Mouse (Mus musculus): ENCODE results near the gene Agk. TPM values are rescaled to one million over a fixed set of nuclear protein-coding genes. Genes with fewer than 3 reads are reported as not detected.
A peak's percentile ranks its signal among the peaks of the same experiment; 100 is the strongest.

Agk gene
- total RNA-seq (2014; rRNA removed; ENCODE audit: low replicate concordance) (13.4 and 22.4 TPM in 2 replicates), polyA plus RNA-seq (2015; fragmentation: Nextera tagmentation; extraction: Ambion mirVana) (30.0 and 30.8 TPM in 2 replicates)

DNA sequence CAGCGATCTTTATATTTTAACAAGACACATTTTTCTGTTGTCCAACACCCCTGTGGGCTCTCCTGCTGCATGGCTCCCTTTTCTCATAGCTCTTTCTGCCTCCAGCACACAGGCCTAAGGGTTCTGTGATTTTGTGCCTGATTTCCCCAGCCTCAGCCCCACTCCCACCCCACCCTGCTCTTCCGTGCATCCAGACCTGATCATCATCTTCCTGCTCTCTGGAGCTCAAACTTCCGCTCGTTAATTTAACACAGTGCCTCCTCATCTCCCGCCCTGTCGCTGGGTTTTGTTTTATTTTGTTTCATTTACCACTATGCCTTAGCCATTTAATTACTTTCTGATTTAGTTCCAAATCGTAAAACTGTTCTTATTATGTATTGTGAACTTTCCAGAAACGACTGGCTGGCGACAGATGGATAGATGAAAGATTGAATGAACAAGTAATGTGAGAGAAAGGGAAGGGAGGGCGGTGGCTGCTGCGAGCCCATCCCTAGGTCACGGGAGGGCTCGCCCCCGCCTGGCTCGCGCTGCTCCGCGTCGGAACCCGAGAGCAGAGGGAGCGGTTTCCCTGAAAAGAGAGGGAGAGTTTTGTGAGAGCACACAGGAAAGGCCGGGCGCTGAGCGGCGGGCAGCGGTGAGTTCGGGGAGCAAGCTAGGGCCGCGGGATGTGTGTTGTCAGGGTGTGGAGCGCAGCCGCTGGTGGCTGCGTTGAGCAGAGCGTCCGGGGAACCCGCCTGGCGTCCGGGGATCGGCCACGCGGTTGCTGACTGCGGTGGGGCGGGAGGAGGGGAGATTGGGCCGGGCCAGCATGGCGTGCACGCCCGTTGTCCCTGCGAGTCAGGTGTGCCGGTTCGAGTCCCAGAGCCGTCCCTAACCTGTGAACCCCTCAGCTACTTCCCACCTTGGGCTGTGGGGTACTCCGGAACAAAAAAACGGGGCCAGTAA, at the start of gene Agk:
Gene Agk, plus strand, starts transcription at position 276 of the 945 bp plus-strand sequence.
- Histone ChIP-seq H3K9ac (replicated peaks; ENCODE audit: low read depth, low read length) (peak within 1 kb of the TSS; percentile 69), H3K4me2 (ENCODE audit: low read depth, low read length) (peak within 1 kb of the TSS; percentile 62), H3K27ac (ENCODE audit: low read depth) (peak within 1 kb of the TSS; percentile 83), H3K27me3 (ENCODE audit: control insufficient read depth, insufficient read depth, low read length) (no peaks in the 10 kb centered on the region), H3K4me1 (ENCODE audit: control insufficient read depth, insufficient read depth) (no peaks in the 10 kb centered on the region), H3K36me3 (replicated peaks; ENCODE audit: control insufficient read depth, insufficient read depth, low read length) (peaks cover 9% of the 10 kb centered on the region), H3K4me3 (ENCODE audit: low read depth, low read length) (peak within 1 kb of the TSS; percentile 81), H3K9me3 (replicated peaks; ENCODE audit: control insufficient read depth, low read length) (no peaks in the 10 kb centered on the region)
- ATAC-seq (ENCODE audit: insufficient read depth, low read depth) (peak; percentile 92), DNase-seq (ENCODE audit: low spot score) (peak; percentile 78)
- TF ChIP-seq CTCF (IDR thresholded peaks at IDR 0.05; ENCODE audit: low read depth) = no peak
- no peak for TF ChIP-seq EP300 (IDR thresholded peaks at IDR 0.05; ENCODE audit: low read depth)
- 3% methylated on average over 52 of the region's 52 CpGs for WGBS

DNA sequence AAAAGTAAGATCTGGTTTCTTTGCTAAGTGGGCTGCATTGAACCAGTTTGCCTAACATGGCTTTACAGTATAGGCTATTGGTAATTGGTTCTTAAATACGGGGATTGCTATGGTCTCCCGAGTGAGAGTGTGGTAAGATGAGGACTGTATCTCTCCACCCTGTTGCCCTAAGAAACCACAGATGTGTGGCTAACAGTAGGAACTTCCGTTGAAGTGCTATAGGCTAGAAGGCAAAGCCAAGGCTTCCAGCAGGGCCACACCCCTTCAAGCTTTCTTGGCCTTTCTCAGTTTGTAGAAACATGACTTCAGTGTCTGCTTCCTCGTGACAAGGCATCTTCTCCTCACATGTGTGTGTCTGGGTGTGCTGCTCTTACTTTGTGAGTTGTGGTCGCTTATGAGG, 24.3 kb upstream of the Agk start:
- Histone ChIP-seq H3K9ac (replicated peaks; ENCODE audit: low read depth, low read length) (no peak overlapping the region), H3K4me2 (ENCODE audit: low read depth, low read length) (no peak overlapping the region), H3K27ac (ENCODE audit: low read depth) (no peak overlapping the region), H3K27me3 (ENCODE audit: control insufficient read depth, insufficient read depth, low read length) (no peaks in the 10 kb centered on the region), H3K36me3 (replicated peaks; ENCODE audit: control insufficient read depth, insufficient read depth, low read length) (no peaks in the 10 kb centered on the region), H3K4me1 (ENCODE audit: control insufficient read depth, insufficient read depth) (no peaks in the 10 kb centered on the region), H3K9me3 (replicated peaks; ENCODE audit: control insufficient read depth, low read length) (no peaks in the 10 kb centered on the region), H3K4me3 (ENCODE audit: low read depth, low read length) (no peak overlapping the region)
- TF ChIP-seq CTCF (IDR thresholded peaks at IDR 0.05; ENCODE audit: low read depth) = no peak
- TF ChIP-seq EP300 (IDR thresholded peaks at IDR 0.05; ENCODE audit: low read depth) = no peak
- WGBS = 60% methylated on average over 5 of the region's 5 CpGs
- no peak for ATAC-seq (ENCODE audit: insufficient read depth, low read depth)
- DNase-seq (ENCODE audit: low spot score) = no peak

DNA sequence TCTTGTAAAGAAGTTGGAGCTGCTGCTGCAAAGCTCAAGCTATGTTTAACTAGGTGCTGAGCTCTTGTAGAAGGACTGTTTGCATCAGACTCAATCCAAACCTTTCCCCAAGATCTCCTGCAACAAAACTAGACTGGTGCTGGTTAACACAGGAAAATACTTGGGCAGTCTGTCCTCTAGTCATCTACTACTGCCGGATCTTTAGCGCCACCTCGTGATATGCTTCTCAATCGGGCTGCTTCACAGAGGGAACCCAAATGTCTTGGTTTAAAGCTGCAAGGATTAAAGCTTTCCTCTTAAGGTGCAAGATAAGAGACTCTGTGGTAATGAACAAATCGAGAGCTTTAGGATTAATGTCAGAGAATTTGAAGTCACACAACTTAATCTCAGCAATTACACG, 21.6 kb upstream of the Agk start:
- Histone ChIP-seq H3K4me3 (ENCODE audit: low read depth, low read length) (no peak overlapping the region), H3K9ac (replicated peaks; ENCODE audit: low read depth, low read length) (no peak overlapping the region), H3K4me1 (ENCODE audit: control insufficient read depth, insufficient read depth) (no peaks in the 10 kb centered on the region), H3K4me2 (ENCODE audit: low read depth, low read length) (no peak overlapping the region), H3K27me3 (ENCODE audit: control insufficient read depth, insufficient read depth, low read length) (no peaks in the 10 kb centered on the region), H3K27ac (ENCODE audit: low read depth) (no peak overlapping the region), H3K36me3 (replicated peaks; ENCODE audit: control insufficient read depth, insufficient read depth, low read length) (no peaks in the 10 kb centered on the region), H3K9me3 (replicated peaks; ENCODE audit: control insufficient read depth, low read length) (no peaks in the 10 kb centered on the region)
- WGBS = 10% methylated on average over 6 of the region's 6 CpGs
- ATAC-seq (ENCODE audit: insufficient read depth, low read depth) (no peak), DNase-seq (ENCODE audit: low spot score) (no peak)
- no peak for TF ChIP-seq EP300 (IDR thresholded peaks at IDR 0.05; ENCODE audit: low read depth)
- peak; percentile 50 for TF ChIP-seq CTCF (IDR thresholded peaks at IDR 0.05; ENCODE audit: low read depth)

DNA sequence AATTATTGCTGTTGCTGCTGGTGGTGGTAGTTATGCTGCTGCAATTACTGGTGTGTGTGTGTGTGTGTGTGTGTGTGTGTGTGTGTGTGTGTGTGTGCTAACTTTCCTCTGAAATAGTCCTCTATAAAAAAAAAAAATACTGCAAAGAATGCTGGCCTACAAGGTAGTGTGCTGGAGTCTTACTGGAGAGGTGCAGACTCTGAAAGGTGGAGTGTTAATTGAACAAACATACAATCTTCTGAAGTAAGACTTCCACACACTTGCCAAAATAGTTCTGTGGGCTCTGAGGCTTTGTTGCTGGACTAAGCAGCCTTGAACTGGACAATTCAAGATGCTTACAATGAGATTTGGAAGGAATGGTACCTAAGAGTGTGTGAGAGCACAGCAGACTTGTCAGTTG, 20.0 kb upstream of the Agk start:
- H3K27ac ChIP-seq (ENCODE audit: low read depth) = no peak overlapping the region
- TF ChIP-seq CTCF (IDR thresholded peaks at IDR 0.05; ENCODE audit: low read depth) = no peak
- TF ChIP-seq EP300 (IDR thresholded peaks at IDR 0.05; ENCODE audit: low read depth) = no peak
- no peak overlapping the region for H3K4me3 ChIP-seq (ENCODE audit: low read depth, low read length)
- H3K27me3 ChIP-seq (ENCODE audit: control insufficient read depth, insufficient read depth, low read length) = no peaks in the 10 kb centered on the region
- ATAC-seq (ENCODE audit: insufficient read depth, low read depth) (no peak), DNase-seq (ENCODE audit: low spot score) (no peak)
- no peaks in the 10 kb centered on the region for H3K4me1 ChIP-seq (ENCODE audit: control insufficient read depth, insufficient read depth)
- H3K9ac ChIP-seq (replicated peaks; ENCODE audit: low read depth, low read length) = no peak overlapping the region
- H3K4me2 ChIP-seq (ENCODE audit: low read depth, low read length) = no peak overlapping the region
- no peaks in the 10 kb centered on the region for H3K36me3 ChIP-seq (replicated peaks; ENCODE audit: control insufficient read depth, insufficient read depth, low read length)
- H3K9me3 ChIP-seq (replicated peaks; ENCODE audit: control insufficient read depth, low read length) = no peaks in the 10 kb centered on the region

DNA sequence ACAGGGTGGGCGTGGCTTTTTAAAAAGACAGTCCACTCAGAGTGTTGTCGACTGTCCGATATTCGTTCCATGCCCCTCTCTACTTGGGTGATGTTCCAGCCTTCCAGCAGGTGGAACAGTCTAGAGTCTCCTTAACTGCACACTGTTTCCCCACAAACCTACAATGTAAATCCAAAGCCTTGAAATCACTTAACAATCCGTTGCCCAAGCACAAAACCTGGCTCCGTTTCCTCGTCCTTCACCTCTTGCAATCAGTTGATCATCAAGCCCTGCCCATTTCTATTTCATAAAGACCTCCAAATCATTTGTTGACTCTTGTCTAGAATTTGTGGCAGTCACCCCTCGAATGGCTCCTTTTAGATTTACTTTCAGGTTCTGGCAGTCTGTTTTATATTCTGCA, 1.4 kb downstream of the Agk start:
- H3K27ac ChIP-seq (ENCODE audit: low read depth) = no peak overlapping the region
- TF ChIP-seq EP300 (IDR thresholded peaks at IDR 0.05; ENCODE audit: low read depth) (no peak), CTCF (IDR thresholded peaks at IDR 0.05; ENCODE audit: low read depth) (no peak)
- H3K9me3 ChIP-seq (replicated peaks; ENCODE audit: control insufficient read depth, low read length) = no peaks in the 10 kb centered on the region
- WGBS = 83% methylated on average over 8 of the region's 8 CpGs
- H3K4me1 ChIP-seq (ENCODE audit: control insufficient read depth, insufficient read depth) = no peaks in the 10 kb centered on the region
- ATAC-seq (ENCODE audit: insufficient read depth, low read depth) (no peak), DNase-seq (ENCODE audit: low spot score) (no peak)
- no peak overlapping the region for H3K9ac ChIP-seq (replicated peaks; ENCODE audit: low read depth, low read length)
- no peak overlapping the region for H3K4me3 ChIP-seq (ENCODE audit: low read depth, low read length)
- no peaks in the 10 kb centered on the region for H3K27me3 ChIP-seq (ENCODE audit: control insufficient read depth, insufficient read depth, low read length)
- H3K36me3 ChIP-seq (replicated peaks; ENCODE audit: control insufficient read depth, insufficient read depth, low read length) = peaks cover 10% of the 10 kb centered on the region
- no peak overlapping the region; the same call in 1 of the 2 replicates for H3K4me2 ChIP-seq (ENCODE audit: low read depth, low read length)
